Mouse (Mus musculus): ENCODE measurements around the gene Dbi. TPM values are rescaled to one million over a fixed set of nuclear protein-coding genes. Genes with fewer than 3 reads are reported as not detected.

Gene Dbi
- polyA plus RNA-seq, 1 experiment, result 698 TPM

GRCm38 (mm10) chr1:120115671-120116081, 5.2 kb downstream of the Dbi start:
- H3K4me2 ChIP-seq (ENCODE audit: low read depth), result no peak overlapping the region
- no peak overlapping the region for H3ac ChIP-seq (ENCODE audit: control insufficient read depth, insufficient read length)
- no peaks in the 10 kb centered on the region for H3K27me3 ChIP-seq (ENCODE audit: control insufficient read depth, insufficient read depth, insufficient read length)
- peaks cover 38% of the 10 kb centered on the region for H3K36me3 ChIP-seq (ENCODE audit: control insufficient read depth, insufficient read depth)
- no peak overlapping the region for H3K4me3 ChIP-seq
- no peak for TF ChIP-seq CEBPB (IDR thresholded peaks at IDR 0.05; ENCODE audit: insufficient read depth, poor library complexity, severe bottlenecking)
- TF ChIP-seq MAX (IDR thresholded peaks at IDR 0.05; ENCODE audit: low read depth), result no peak
- no peak for TF ChIP-seq TCF12 (IDR thresholded peaks at IDR 0.05; ENCODE audit: insufficient read depth, poor library complexity, severe bottlenecking)
- H3K79me2 ChIP-seq (ENCODE audit: control insufficient read depth, insufficient read depth), result peaks cover 26% of the 10 kb centered on the region

- Histone ChIP-seq H3K4me3 (no peak overlapping the region), H3K79me2 (ENCODE audit: control insufficient read depth, insufficient read depth) (peaks cover 4% of the 10 kb centered on the region), H3ac (ENCODE audit: control insufficient read depth, insufficient read length) (no peak overlapping the region), H3K27me3 (ENCODE audit: control insufficient read depth, insufficient read depth, insufficient read length) (no peaks in the 10 kb centered on the region), H3K36me3 (ENCODE audit: control insufficient read depth, insufficient read depth) (peaks cover 38% of the 10 kb centered on the region), H3K4me2 (ENCODE audit: low read depth) (no peak overlapping the region)
- TF ChIP-seq TCF3 (IDR thresholded peaks at IDR 0.05; ENCODE audit: insufficient read length, low read depth) (no peak), MYOG (IDR thresholded peaks at IDR 0.05; ENCODE audit: control insufficient read depth in 1 of 3, insufficient read depth in 1 of 3, insufficient read length in 2 of 3, low read depth in 2 of 3) (no peak)
Measured at GRCm38 (mm10) chr1:120112251-120113187, 8.4 kb downstream of the Dbi start.

GRCm38 (mm10) chr1:120111766-120112165, 9.1 kb downstream of the Dbi start:
- Histone ChIP-seq H3K79me2 (ENCODE audit: control insufficient read depth, insufficient read depth) (no peaks in the 10 kb centered on the region), H3K36me3 (ENCODE audit: control insufficient read depth, insufficient read depth) (peaks cover 38% of the 10 kb centered on the region), H3ac (ENCODE audit: control insufficient read depth, insufficient read length) (no peak overlapping the region), H3K4me3 (no peak overlapping the region), H3K4me2 (ENCODE audit: low read depth) (no peak overlapping the region), H3K27me3 (ENCODE audit: control insufficient read depth, insufficient read depth, insufficient read length) (no peaks in the 10 kb centered on the region)
- no peak for TF ChIP-seq MAX (IDR thresholded peaks at IDR 0.05; ENCODE audit: low read depth)
- no peak for TF ChIP-seq MYOG (IDR thresholded peaks at IDR 0.05; ENCODE audit: control insufficient read depth in 1 of 3, insufficient read depth in 1 of 3, insufficient read length in 2 of 3, low read depth in 2 of 3)
- TF ChIP-seq CEBPB (IDR thresholded peaks at IDR 0.05; ENCODE audit: insufficient read depth, poor library complexity, severe bottlenecking), result no peak

- no peaks in the 10 kb centered on the region for H3K79me2 ChIP-seq (ENCODE audit: control insufficient read depth, insufficient read depth)
Measured at GRCm38 (mm10) chr1:120109741-120110432, 11.0 kb downstream of the Dbi start.

GRCm38 (mm10) chr1:120105556-120105959, 15.3 kb downstream of the Dbi start:
- Histone ChIP-seq H3K4me3 (no peak overlapping the region), H3K4me2 (ENCODE audit: low read depth) (no peak overlapping the region), H3K36me3 (ENCODE audit: control insufficient read depth, insufficient read depth) (no peaks in the 10 kb centered on the region), H3K79me2 (ENCODE audit: control insufficient read depth, insufficient read depth) (no peaks in the 10 kb centered on the region), H3ac (ENCODE audit: control insufficient read depth, insufficient read length) (no peak overlapping the region), H3K27me3 (ENCODE audit: control insufficient read depth, insufficient read depth, insufficient read length) (no peaks in the 10 kb centered on the region)
- TF ChIP-seq MYOD1 (IDR thresholded peaks at IDR 0.05; ENCODE audit: control insufficient read depth in 1 of 3, insufficient read length in 2 of 3, low read depth in 2 of 3) (no peak), CEBPB (IDR thresholded peaks at IDR 0.05; ENCODE audit: insufficient read depth, poor library complexity, severe bottlenecking) (no peak), E2F4 (IDR thresholded peaks at IDR 0.05; ENCODE audit: insufficient read depth) (no peak), TCF3 (IDR thresholded peaks at IDR 0.05; ENCODE audit: insufficient read length, low read depth) (no peak), TCF12 (IDR thresholded peaks at IDR 0.05; ENCODE audit: insufficient read depth, poor library complexity, severe bottlenecking) (no peak), SRF (IDR thresholded peaks at IDR 0.05; ENCODE audit: control insufficient read depth, insufficient read length, low read depth) (no peak), POLR2AphosphoS2 (IDR thresholded peaks at IDR 0.05; ENCODE audit: insufficient read length, low read depth) (no peak), MAX (IDR thresholded peaks at IDR 0.05; ENCODE audit: low read depth) (no peak), POLR2A (IDR thresholded peaks at IDR 0.05; ENCODE audit: insufficient read length, low read depth) (no peak), USF1 (IDR thresholded peaks at IDR 0.05; ENCODE audit: low read depth) (no peak), MYOG (IDR thresholded peaks at IDR 0.05; ENCODE audit: control insufficient read depth in 1 of 3, insufficient read depth in 1 of 3, insufficient read length in 2 of 3, low read depth in 2 of 3) (no peak), REST (IDR thresholded peaks at IDR 0.05; ENCODE audit: insufficient read depth, insufficient read length) (no peak)

More at GRCm38 (mm10) chr1:120109741-120110432, 11.0 kb downstream of the Dbi start:
- TF ChIP-seq REST (IDR thresholded peaks at IDR 0.05; ENCODE audit: insufficient read depth, insufficient read length) (no peak), TCF12 (IDR thresholded peaks at IDR 0.05; ENCODE audit: insufficient read depth, poor library complexity, severe bottlenecking) (no peak), USF1 (IDR thresholded peaks at IDR 0.05; ENCODE audit: low read depth) (no peak), CEBPB (IDR thresholded peaks at IDR 0.05; ENCODE audit: insufficient read depth, poor library complexity, severe bottlenecking) (no peak), SRF (IDR thresholded peaks at IDR 0.05; ENCODE audit: control insufficient read depth, insufficient read length, low read depth) (no peak), POLR2AphosphoS2 (IDR thresholded peaks at IDR 0.05; ENCODE audit: insufficient read length, low read depth) (no peak)
- no peak overlapping the region for H3K4me3 ChIP-seq
- H3K36me3 ChIP-seq (ENCODE audit: control insufficient read depth, insufficient read depth), result peaks cover 24% of the 10 kb centered on the region
- no peaks in the 10 kb centered on the region for H3K27me3 ChIP-seq (ENCODE audit: control insufficient read depth, insufficient read depth, insufficient read length)
- no peak overlapping the region for H3K4me2 ChIP-seq (ENCODE audit: low read depth)
- no peak overlapping the region for H3ac ChIP-seq (ENCODE audit: control insufficient read depth, insufficient read length)

All from myocyte (in vitro differentiated cells).